In genomic region chr19:46329031-46329641, GRCm38 (mm10) we compare ENCODE assay signal across 8 mouse cellular contexts. TPM values are rescaled to one million over a fixed set of nuclear protein-coding genes. Genes with fewer than 3 reads are reported as not detected.
DNase-seq lines count a peak whose midpoint lies in the region; ATAC-seq and TF ChIP-seq lines count a peak whose summit lies in the region.

No protein-coding gene starts in this region.

- peak overlapping the region; percentile 95 for H3K4me3 ChIP-seq in lung, adult 2 months (replicated peaks; ENCODE audit: extremely low read depth, low read depth, low read length)
- peak overlapping the region; percentile 79 for H3K4me3 ChIP-seq in heart, embryonic 13.5 days
- peak overlapping the region; percentile 69 for H3K4me3 ChIP-seq in limb, embryonic 12.5 days (replicated peaks)
- peak overlapping the region; percentile 81 for H3K4me3 ChIP-seq in olfactory bulb, adult 2 months (ENCODE audit: insufficient read depth, low read depth, low read length)

- TF ChIP-seq CTCF in lung, adult 2 months (IDR thresholded peaks at IDR 0.05; ENCODE audit: insufficient read depth, low read length), result no peak
- no peak for TF ChIP-seq CTCF in olfactory bulb, adult 2 months (IDR thresholded peaks at IDR 0.05; ENCODE audit: insufficient read depth, low read depth, low read length)

- H3K36me3 ChIP-seq in heart, embryonic 13.5 days, result peaks cover 27% of the 10 kb centered on the region
- peaks cover 28% of the 10 kb centered on the region for H3K36me3 ChIP-seq in limb, embryonic 12.5 days

- no peaks in the 10 kb centered on the region for H3K9me3 ChIP-seq in heart, embryonic 13.5 days
- no peaks in the 10 kb centered on the region for H3K9me3 ChIP-seq in limb, embryonic 12.5 days

- 3% methylated on average over 54 of the region's 54 CpGs for WGBS in lung, adult 2 months
- WGBS in heart, embryonic 13.5 days, result 2% methylated on average over 52 of the region's 54 CpGs
- WGBS in limb, embryonic 12.5 days, result 3% methylated on average over 54 of the region's 54 CpGs
- 2% methylated on average over 54 of the region's 54 CpGs for WGBS in olfactory bulb, adult 2 months

- DNase-seq in lung, adult 2 months, result no peak
- no peak for DNase-seq in lung, postnatal 10 days
- DNase-seq in layer of hippocampus, postnatal 36 days, result no peak
- no peak for DNase-seq in left cerebral cortex, postnatal 10 days (ENCODE audit: extremely low spot score in 1 of 2, low spot score in 2 of 2)

- H3K27ac ChIP-seq in heart, embryonic 13.5 days (replicated peaks), result peak overlapping the region; percentile 84
- peak overlapping the region; percentile 84 for H3K27ac ChIP-seq in limb, embryonic 12.5 days
- H3K27ac ChIP-seq in olfactory bulb, adult 2 months (ENCODE audit: insufficient read depth, low read depth, low read length), result no peak overlapping the region

- TF ChIP-seq POLR2A in lung, adult 2 months (IDR thresholded peaks at IDR 0.05; ENCODE audit: borderline replicate concordance, extremely low read depth, low read depth, low read length), result no peak
- no peak for TF ChIP-seq POLR2A in olfactory bulb, adult 2 months (IDR thresholded peaks at IDR 0.05; ENCODE audit: insufficient read depth, low read depth, low read length)

- intact Hi-C loops in left cerebral cortex, postnatal 10 days (cut with DNase I), result no loop called here

- peaks cover 7% of the 10 kb centered on the region for H3K4me1 ChIP-seq in lung, adult 2 months (ENCODE audit: control insufficient read depth, insufficient read depth, low read length)
- peaks cover 28% of the 10 kb centered on the region for H3K4me1 ChIP-seq in heart, embryonic 13.5 days
- H3K4me1 ChIP-seq in limb, embryonic 12.5 days (replicated peaks), result peaks cover 31% of the 10 kb centered on the region
- H3K4me1 ChIP-seq in olfactory bulb, adult 2 months (ENCODE audit: control insufficient read depth, insufficient read depth, low read length), result peaks cover 22% of the 10 kb centered on the region

- peaks cover 34% of the 10 kb centered on the region for H3K27me3 ChIP-seq in heart, embryonic 13.5 days (replicated peaks)
- H3K27me3 ChIP-seq in limb, embryonic 12.5 days, result peaks cover 44% of the 10 kb centered on the region

- peak; percentile 16 for ATAC-seq in activated CD4-positive, CD25-positive, alpha-beta regulatory T cell, adult 4 months
- ATAC-seq in heart, embryonic 13.5 days (ENCODE audit: extremely low read depth, insufficient number of reproducible peaks, low FRiP score, low TSS enrichment), result no peak
- peak; percentile 6; the same call in 1 of the 2 replicates for ATAC-seq in limb, embryonic 12.5 days (ENCODE audit: insufficient number of reproducible peaks, insufficient read depth, low FRiP score, low TSS enrichment, low read depth)

- H3K4me2 ChIP-seq in heart, embryonic 13.5 days, result peak overlapping the region; percentile 98
- peak overlapping the region; percentile 99 for H3K4me2 ChIP-seq in limb, embryonic 12.5 days

- H3K9ac ChIP-seq in heart, embryonic 13.5 days, result peak overlapping the region; percentile 84
- peak overlapping the region; percentile 73 for H3K9ac ChIP-seq in limb, embryonic 12.5 days (replicated peaks)

RNA-seq across cellular contexts. Expression of gene Fbxl15, which starts 1.2 kb away (rescaled TPM):
- polyA plus RNA-seq in lung, adult 2 months (2012; rRNA removed), result 10.7 and 15.5 TPM in 2 replicates
- polyA plus RNA-seq in activated CD4-positive, CD25-positive, alpha-beta regulatory T cell, adult 4 months (2017; shearing (Covaris generic)), result 1 to 10 TPM; 5.6 to 6.9 TPM
- polyA plus RNA-seq in heart, embryonic 13.5 days (2015; fragmentation: Nextera tagmentation; extraction: Ambion mirVana), result 9.5 and 10.2 TPM in 2 replicates
- 14.3 and 14.4 TPM in 2 replicates for polyA plus RNA-seq in limb, embryonic 12.5 days (2016; fragmentation: Nextera tagmentation; extraction: Ambion mirVana)
- not detected in 2 replicates for polyA plus RNA-seq in olfactory bulb, adult 2 months (2012; ENCODE audit: insufficient read depth, insufficient read length, low replicate concordance, missing spikeins)
- 10 to 100 TPM; 28.3 to 33.6 TPM for total RNA-seq in layer of hippocampus, postnatal 36 days (2021)
- total RNA-seq in left cerebral cortex, postnatal 10 days (2021), result 10 to 100 TPM; 25.9 to 29.2 TPM

RNA-seq across cellular contexts. Expression of gene Psd, which starts 2.2 kb away (rescaled TPM):
- 2.3 and 2.4 TPM in 2 replicates for polyA plus RNA-seq in lung, adult 2 months (2012; rRNA removed)
- 1 to 10 TPM; 3.4 to 4.5 TPM for polyA plus RNA-seq in activated CD4-positive, CD25-positive, alpha-beta regulatory T cell, adult 4 months (2017; shearing (Covaris generic))
- 4.3 and 5.6 TPM in 2 replicates for polyA plus RNA-seq in heart, embryonic 13.5 days (2015; fragmentation: Nextera tagmentation; extraction: Ambion mirVana)
- polyA plus RNA-seq in limb, embryonic 12.5 days (2016; fragmentation: Nextera tagmentation; extraction: Ambion mirVana), result 2.8 and 3.0 TPM in 2 replicates
- not detected in 2 replicates for polyA plus RNA-seq in olfactory bulb, adult 2 months (2012; ENCODE audit: insufficient read depth, insufficient read length, low replicate concordance, missing spikeins)
- 100 to 1,000 TPM; 731 to 733 TPM for total RNA-seq in layer of hippocampus, postnatal 36 days (2021)
- total RNA-seq in left cerebral cortex, postnatal 10 days (2021), result 100 to 1,000 TPM; 631 to 653 TPM

RNA-seq across cellular contexts. Expression of gene Cuedc2, which starts 9.4 kb away (rescaled TPM):
- polyA plus RNA-seq in lung, adult 2 months (2012; rRNA removed), result 47.1 and 53.9 TPM in 2 replicates
- 10 to 100 TPM; 40.7 to 52.4 TPM for polyA plus RNA-seq in activated CD4-positive, CD25-positive, alpha-beta regulatory T cell, adult 4 months (2017; shearing (Covaris generic))
- polyA plus RNA-seq in heart, embryonic 13.5 days (2015; fragmentation: Nextera tagmentation; extraction: Ambion mirVana), result 114 and 131 TPM in 2 replicates
- polyA plus RNA-seq in limb, embryonic 12.5 days (2016; fragmentation: Nextera tagmentation; extraction: Ambion mirVana), result 165 and 176 TPM in 2 replicates
- polyA plus RNA-seq in olfactory bulb, adult 2 months (2012; ENCODE audit: insufficient read depth, insufficient read length, low replicate concordance, missing spikeins), result not detected in 2 replicates
- 100 to 1,000 TPM; 164 to 167 TPM for total RNA-seq in layer of hippocampus, postnatal 36 days (2021)
- total RNA-seq in left cerebral cortex, postnatal 10 days (2021), result 100 to 1,000 TPM; 183 to 200 TPM

RNA-seq across cellular contexts. Expression of gene Mfsd13a, which starts 11.8 kb away (rescaled TPM):
- polyA plus RNA-seq in lung, adult 2 months (2012; rRNA removed), result 26.5 and 27.1 TPM in 2 replicates
- 1 to 10 TPM; 3.9 to 7.1 TPM for polyA plus RNA-seq in activated CD4-positive, CD25-positive, alpha-beta regulatory T cell, adult 4 months (2017; shearing (Covaris generic))
- 4.5 and 5.2 TPM in 2 replicates for polyA plus RNA-seq in heart, embryonic 13.5 days (2015; fragmentation: Nextera tagmentation; extraction: Ambion mirVana)
- 3.8 and 4.4 TPM in 2 replicates for polyA plus RNA-seq in limb, embryonic 12.5 days (2016; fragmentation: Nextera tagmentation; extraction: Ambion mirVana)
- polyA plus RNA-seq in olfactory bulb, adult 2 months (2012; ENCODE audit: insufficient read depth, insufficient read length, low replicate concordance, missing spikeins), result not detected in 2 replicates
- total RNA-seq in layer of hippocampus, postnatal 36 days (2021), result 10 to 100 TPM; 28.2 to 30.3 TPM
- total RNA-seq in left cerebral cortex, postnatal 10 days (2021), result 10 to 100 TPM; 22.0 to 23.5 TPM

RNA-seq across cellular contexts. Expression of gene 2310034G01Rik, which starts 21.0 kb away (rescaled TPM):
- polyA plus RNA-seq in lung, adult 2 months (2012; rRNA removed), result 6.8 and 10.1 TPM in 2 replicates
- not detected for polyA plus RNA-seq in activated CD4-positive, CD25-positive, alpha-beta regulatory T cell, adult 4 months (2017; shearing (Covaris generic))
- 0.76 and 1.4 TPM in 2 replicates for polyA plus RNA-seq in heart, embryonic 13.5 days (2015; fragmentation: Nextera tagmentation; extraction: Ambion mirVana)
- 2.3 TPM in 2 replicates for polyA plus RNA-seq in limb, embryonic 12.5 days (2016; fragmentation: Nextera tagmentation; extraction: Ambion mirVana)
- polyA plus RNA-seq in olfactory bulb, adult 2 months (2012; ENCODE audit: insufficient read depth, insufficient read length, low replicate concordance, missing spikeins), result not detected in 2 replicates
- total RNA-seq in layer of hippocampus, postnatal 36 days (2021), result 1 to 10 TPM; 1.1 to 1.2 TPM
- under 1 TPM; 0.77 to 0.99 TPM for total RNA-seq in left cerebral cortex, postnatal 10 days (2021)

Comparison
In these comparisons a context has a peak if more than half of its experiments do, and no peak if none do; other contexts are left out.
1. RNA of gene Cuedc2, which starts 9.4 kb away (polyA plus RNA-seq): 165 to 176 TPM in limb, embryonic 12.5 days, 114 to 131 TPM in heart, embryonic 13.5 days, 47.1 to 53.9 TPM in lung, adult 2 months and 40.7 to 52.4 TPM in activated CD4-positive, CD25-positive, alpha-beta regulatory T cell, adult 4 months; not detected in olfactory bulb, adult 2 months; every median in the first group is over 10 times any median in the second.
2. Peak in every context shown above with its lines, with median percentiles within 50 percentile points of each other: H3K4me3 ChIP-seq.